Comparison of ENCODE assay signal across 8 mouse cellular contexts in genomic region chr4:152103025-152103424, GRCm38 (mm10). TPM values are rescaled to one million over a fixed set of nuclear protein-coding genes. Genes with fewer than 3 reads are reported as not detected.
A peak's percentile ranks its signal among the peaks of the same experiment; 100 is the strongest.
DNase-seq lines count a peak whose midpoint lies in the region; TF ChIP-seq lines count a peak whose summit lies in the region.

No protein-coding gene starts in this region.

- TF ChIP-seq POLR2A in cortical plate, adult 2 months (IDR thresholded peaks at IDR 0.05; ENCODE audit: extremely low read depth, insufficient read depth, low read length), result no peak

- H3K4me3 ChIP-seq in cortical plate, adult 2 months (ENCODE audit: insufficient read depth, low read length), result no peak overlapping the region

- peak; percentile 65 for DNase-seq in gastrocnemius, adult 18-20 months (ENCODE audit: low spot score)
- no peak for DNase-seq in gastrocnemius, postnatal 25 days
- DNase-seq in 3T3-L1 (ENCODE audit: low read depth, low spot score) (peak; percentile 73), R1 (ENCODE audit: low read depth, low spot score) (peak; percentile 77)
- DNase-seq in kidney, postnatal 10 days, result peak; percentile 91
- DNase-seq in lung, postnatal 36 days, result peak; percentile 89
- peak; percentile 64 to 79 for DNase-seq in spleen, postnatal 14 days (ENCODE audit: low spot score in 2 of 2)

- peak; percentile 83 for TF ChIP-seq CTCF in cortical plate, adult 2 months (IDR thresholded peaks at IDR 0.05; ENCODE audit: extremely low read depth, insufficient read depth, low read length)

- no peak overlapping the region for H3K27ac ChIP-seq in cortical plate, adult 2 months (ENCODE audit: insufficient read depth, low read length)

- peaks cover 13% of the 10 kb centered on the region for H3K4me1 ChIP-seq in cortical plate, adult 2 months (ENCODE audit: control insufficient read depth, insufficient read depth, low read length)

RNA-seq across cellular contexts. Expression of gene Tnfrsf25, which starts 12.7 kb away (rescaled TPM):
- total RNA-seq in gastrocnemius, adult 18-20 months (2021), result 1 to 10 TPM; 1.0 to 1.8 TPM
- total RNA-seq in gastrocnemius, postnatal 25 days (2021), result 1 to 10 TPM; 1.2 TPM
- 12.7 and 14.7 TPM in 2 replicates for polyA plus RNA-seq in cortical plate, adult 2 months (2012; rRNA removed)

RNA-seq across cellular contexts. Expression of gene Plekhg5, which starts 30.7 kb away (rescaled TPM):
- total RNA-seq in gastrocnemius, adult 18-20 months (2021), result 1 to 10 TPM; 5.0 to 6.5 TPM
- 1 to 10 TPM; 5.0 to 6.5 TPM for total RNA-seq in gastrocnemius, postnatal 25 days (2021)
- polyA plus RNA-seq in cortical plate, adult 2 months (2012; rRNA removed), result 59.9 and 72.3 TPM in 2 replicates

RNA-seq across cellular contexts. Expression of gene Espn, which starts 49.1 kb away (rescaled TPM):
- total RNA-seq in gastrocnemius, adult 18-20 months (2021), result under 1 TPM; 0.36 to 0.59 TPM
- under 1 TPM; 0.23 to 0.38 TPM for total RNA-seq in gastrocnemius, postnatal 25 days (2021)
- polyA plus RNA-seq in cortical plate, adult 2 months (2012; rRNA removed), result 1.8 and 2.6 TPM in 2 replicates

RNA-seq across cellular contexts. Expression of gene Hes2, which starts 55.6 kb away (rescaled TPM):
- not detected for total RNA-seq in gastrocnemius, adult 18-20 months (2021)
- total RNA-seq in gastrocnemius, postnatal 25 days (2021), result not detected
- not detected in 2 replicates for polyA plus RNA-seq in cortical plate, adult 2 months (2012; rRNA removed)
